Mouse (Mus musculus) bone marrow macrophage, adult 2 months (primary cell): ENCODE data around the gene Fndc1.

Source experiments
- CTCF ChIP-seq: IDR thresholded peaks from 2 replicates; pipeline ENCODE4 v1.5.1; 2012; ENCODE audit warnings: low read depth, mild to moderate bottlenecking, low read length, moderate library complexity
- POLR2A ChIP-seq: IDR thresholded peaks from 2 replicates; pipeline ENCODE4 v1.6.1; 2012; ENCODE audit warnings: mild to moderate bottlenecking, low read depth, low read length, borderline replicate concordance

GRCm38 (mm10) chr17:7873382-7873781 is 46.3 kb upstream of the Fndc1 start:
- TF ChIP-seq POLR2A = no peak
- TF ChIP-seq CTCF = no peak
